Mouse (Mus musculus): ENCODE measurements around the gene Eif6.

The Eif6 gene

DNA sequence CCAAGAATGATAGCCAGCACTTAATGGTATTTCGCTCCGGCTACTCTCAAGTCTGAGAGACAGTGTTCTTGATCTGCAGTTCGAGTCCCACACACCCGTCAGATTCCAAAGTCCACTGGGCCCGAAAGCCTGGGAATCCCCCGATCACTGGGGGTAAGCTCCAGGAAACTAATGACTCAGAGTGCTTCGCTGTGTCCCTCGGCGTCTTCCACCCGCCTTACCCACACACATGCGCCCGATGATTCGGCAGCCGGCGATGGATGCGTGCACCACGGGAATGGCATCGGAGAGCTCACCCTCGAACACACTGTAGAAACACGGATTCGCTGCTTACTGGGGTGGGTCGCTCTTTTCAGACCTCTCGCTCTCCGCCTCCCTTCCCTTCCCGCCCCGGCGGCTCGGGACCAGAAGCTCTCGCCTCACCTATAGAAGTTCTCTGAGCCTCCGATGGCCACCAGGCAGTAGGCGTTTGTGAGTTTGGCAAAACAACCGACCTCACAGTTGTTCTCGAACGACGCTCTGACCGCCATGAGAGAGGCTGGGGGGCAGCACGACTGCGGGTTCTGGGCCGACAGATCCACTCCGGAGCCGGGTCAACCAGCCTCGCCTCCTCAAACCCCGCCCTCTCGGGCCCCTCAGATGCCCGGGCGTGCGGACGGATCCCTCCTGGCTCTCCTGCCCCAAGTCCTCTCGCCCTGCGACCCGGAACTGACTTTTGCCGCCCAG, 658 bp downstream of the Eif6 start:
- ATAC-seq (ENCODE audit: insufficient number of reproducible peaks, low FRiP score, low TSS enrichment) = no peak; the same call in 1 of the 2 replicates

DNA sequence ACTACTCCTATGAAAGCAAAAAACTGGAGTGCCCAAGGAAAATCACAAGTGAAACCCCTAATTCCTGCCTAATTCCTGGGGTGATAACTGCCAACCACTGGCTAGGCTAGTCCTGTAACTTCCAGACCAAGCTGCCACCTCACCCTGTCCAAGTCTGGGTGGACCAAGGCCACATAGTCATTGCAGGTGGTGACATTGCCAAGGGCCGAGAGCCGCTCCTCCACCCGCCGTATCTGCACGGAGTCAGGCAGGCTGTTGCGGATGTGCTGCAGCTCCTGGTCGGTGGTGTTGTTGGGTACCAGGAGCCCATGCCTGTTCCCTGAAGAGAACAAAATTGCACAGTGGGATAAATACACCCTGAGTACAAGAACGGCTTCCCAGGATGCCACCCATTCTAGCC, 3.0 kb downstream of the Eif6 start:
- no peak for ATAC-seq (ENCODE audit: insufficient number of reproducible peaks, low FRiP score, low TSS enrichment)

DNA sequence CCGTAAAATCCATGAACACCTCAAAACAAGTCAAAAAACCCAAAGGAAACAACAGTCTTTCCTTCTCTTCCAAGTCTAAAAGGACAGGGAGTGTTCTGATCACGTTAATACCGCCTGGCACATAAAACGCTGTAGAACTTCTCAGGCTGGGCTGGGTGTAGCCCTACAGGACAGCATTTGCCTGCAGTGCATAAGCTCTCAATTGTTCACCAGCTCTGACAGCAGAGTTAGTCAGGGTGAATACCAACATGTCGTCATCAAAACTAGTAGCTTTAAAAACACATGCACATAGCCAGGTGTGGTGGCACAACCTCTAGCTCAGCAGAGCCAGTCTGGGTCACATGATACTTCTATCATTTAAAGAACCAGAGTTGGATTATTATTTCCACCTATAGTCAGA, 5.9 kb downstream of the Eif6 start:
- ATAC-seq (ENCODE audit: insufficient number of reproducible peaks, low FRiP score, low TSS enrichment) = no peak

DNA sequence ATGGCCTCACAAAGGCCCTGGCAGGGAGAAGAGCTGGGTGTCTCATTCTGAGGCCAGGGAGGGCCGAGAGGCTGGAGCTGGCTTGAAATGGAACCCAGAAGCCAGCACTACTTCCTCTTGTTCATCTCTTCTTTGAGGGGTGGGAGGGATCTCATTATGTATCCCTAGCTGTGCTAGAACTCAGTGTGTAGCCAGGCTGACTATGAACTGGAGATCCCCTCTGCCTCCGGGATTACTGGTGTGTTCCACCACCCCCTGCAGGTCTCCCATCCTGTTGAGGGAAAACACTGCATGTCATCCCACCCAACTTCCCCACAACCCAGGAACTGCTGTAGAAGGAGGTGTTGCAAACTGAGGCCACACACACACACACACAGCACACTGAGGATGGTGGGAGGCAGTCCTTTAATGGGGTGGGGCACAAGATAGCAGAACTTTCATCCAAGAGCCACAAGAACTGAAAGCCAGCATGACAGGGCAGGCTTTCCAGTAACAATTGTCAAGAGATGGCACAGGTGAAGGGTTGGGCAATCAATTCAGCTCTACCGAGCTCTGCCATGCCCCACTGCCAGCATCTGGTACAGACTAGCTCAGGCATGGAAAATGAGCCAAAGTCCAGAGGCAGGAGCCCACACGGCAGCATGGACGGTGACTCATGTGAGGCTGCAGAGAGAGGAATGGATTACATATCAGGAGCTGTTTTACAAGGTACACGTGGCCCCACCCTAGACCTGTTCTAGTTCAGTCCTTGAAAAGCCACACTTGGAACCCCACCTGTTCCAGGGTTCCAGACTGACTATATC, 7.1 kb downstream of the Eif6 start:
- ATAC-seq (ENCODE audit: insufficient number of reproducible peaks, low FRiP score, low TSS enrichment) = peak; percentile 0; the same call in 1 of the 2 replicates

DNA sequence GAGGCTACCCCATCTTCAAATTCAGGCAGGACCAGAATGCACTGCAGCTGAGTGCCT, 7.5 kb downstream of the Eif6 start, which contains the start of gene BC029722:
TSS of gene BC029722 (minus strand) at position 35 of the 57 bp plus-strand sequence.
- ATAC-seq (ENCODE audit: insufficient number of reproducible peaks, low FRiP score, low TSS enrichment) = no peak

DNA sequence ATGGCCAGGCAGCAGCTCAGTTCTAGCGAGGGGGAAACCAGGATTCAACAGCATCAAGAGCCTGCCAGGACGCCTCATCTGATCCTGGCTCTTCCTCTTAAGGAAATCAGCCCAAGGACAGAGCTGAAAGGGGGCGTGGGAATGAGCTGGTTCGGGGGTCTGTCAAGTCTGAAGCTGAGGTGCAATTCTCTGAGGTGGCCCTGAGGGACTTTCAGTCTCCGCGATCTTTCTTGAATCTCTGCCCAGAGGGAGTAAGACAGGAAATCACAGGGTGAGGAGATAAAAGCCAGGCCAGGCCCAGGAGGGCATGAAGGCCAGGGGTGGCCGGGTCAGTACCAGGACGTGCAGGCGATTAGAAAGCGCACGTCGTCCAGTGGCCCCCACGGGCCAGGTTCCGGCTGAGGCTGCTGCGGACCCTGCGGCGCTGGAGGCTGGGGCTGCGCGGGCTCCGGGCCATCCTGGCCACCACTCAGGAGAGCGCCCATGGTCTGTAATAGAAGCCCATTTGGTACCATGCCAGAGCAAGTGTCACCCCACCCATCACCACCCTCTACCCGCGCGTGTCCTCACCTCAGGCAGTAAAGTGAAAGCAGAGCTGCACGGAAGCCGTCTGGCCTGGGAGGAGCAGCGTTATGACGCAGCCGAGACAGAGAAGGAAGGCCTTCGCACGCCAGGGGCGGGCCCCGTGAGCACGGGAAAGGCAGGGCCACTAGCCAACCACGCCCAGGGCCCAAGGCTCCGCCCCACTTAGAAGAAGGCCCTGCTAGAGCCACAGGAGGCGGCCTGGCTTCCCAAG, 7.9 kb downstream of the Eif6 start:
- ATAC-seq (ENCODE audit: insufficient number of reproducible peaks, low FRiP score, low TSS enrichment) = peak; percentile 75

DNA sequence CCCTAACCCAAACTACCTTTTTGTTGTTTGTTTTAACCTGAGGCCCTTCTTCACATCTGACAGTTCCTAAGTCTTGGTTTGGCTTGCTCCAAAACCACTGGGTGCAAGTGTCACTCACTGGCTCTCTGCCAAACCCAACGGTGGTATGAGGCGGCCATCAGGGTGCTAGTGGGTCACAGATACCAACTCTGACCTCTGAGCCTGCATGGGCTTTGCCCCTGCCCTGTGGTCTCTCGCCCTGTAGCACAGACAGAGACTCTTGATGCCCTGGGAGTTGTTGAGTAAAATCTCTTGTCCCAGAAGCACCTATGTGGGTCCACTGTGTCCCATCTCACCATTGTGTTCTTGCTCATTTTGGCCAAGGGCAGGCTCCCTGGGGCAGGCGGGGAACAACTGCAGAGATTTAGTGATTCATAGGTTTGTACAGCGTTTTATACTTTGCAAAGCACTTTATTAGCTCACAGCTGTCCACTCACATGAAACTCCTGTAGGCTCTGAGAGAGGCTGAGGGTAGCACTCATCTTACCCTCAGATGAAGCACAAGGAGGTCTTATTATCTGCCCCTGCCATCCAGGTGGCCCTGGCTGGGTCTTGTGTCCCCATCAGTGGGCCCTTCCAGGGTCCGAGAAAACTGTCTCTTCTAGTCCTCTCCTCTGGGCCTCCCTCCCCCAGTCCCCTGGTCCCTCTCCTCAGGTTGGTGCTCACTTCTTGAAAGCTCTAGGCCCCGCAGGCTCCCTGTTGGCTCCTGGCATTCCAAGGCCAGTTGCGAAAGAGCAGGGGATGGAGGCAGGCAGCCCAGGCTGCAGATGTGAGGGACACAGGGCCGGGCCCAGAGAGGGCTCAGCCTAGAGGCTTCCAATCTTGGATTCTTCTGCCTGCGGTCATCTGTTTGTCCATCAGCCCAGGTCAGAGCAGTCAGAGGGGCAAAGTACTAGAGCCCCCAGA, 9.2 kb downstream of the Eif6 start:
- no peak for ATAC-seq (ENCODE audit: insufficient number of reproducible peaks, low FRiP score, low TSS enrichment)

DNA sequence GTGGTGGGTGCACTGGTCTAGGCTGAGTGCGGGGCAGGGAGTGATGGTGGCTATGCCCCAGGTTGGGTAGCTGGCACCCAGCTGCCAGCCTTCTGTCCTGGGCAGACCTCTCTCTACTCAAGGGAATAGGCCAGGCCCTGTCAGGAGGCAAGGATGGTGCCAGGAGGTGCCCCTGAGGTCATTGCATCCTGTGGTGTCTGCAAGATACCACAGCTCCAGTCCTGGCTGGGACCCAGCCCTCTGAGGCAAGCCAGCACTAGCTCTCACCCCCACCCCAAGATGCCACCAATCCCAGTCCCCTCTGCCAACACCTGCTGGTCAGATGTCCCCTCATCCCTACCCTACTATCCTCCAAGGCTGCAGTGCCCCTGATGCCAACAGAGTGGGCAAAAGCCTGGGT, 10.5 kb downstream of the Eif6 start:
- ATAC-seq (ENCODE audit: insufficient number of reproducible peaks, low FRiP score, low TSS enrichment) = peak; percentile 0; the same call in 1 of the 2 replicates

DNA sequence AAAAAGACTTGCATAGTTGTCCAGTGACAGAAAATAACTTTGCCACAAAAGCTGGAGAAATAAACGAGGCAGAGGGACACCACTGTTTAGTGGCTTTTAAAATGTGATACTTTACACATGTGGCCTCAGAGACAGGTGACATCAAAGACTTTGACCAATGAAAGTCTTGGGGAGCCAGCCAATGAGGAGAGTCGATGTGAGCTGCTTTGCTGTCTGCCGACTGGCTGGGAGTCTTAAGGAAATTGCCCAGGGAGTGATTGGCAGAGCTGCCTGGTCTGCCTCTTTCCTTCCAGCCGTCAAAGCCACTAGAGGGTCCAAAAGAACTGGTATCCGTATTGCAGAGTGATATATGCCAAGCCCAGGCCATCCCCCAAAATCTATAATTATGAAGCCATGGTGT, 11.9 kb downstream of the Eif6 start:
- ATAC-seq (ENCODE audit: insufficient number of reproducible peaks, low FRiP score, low TSS enrichment) = no peak

DNA sequence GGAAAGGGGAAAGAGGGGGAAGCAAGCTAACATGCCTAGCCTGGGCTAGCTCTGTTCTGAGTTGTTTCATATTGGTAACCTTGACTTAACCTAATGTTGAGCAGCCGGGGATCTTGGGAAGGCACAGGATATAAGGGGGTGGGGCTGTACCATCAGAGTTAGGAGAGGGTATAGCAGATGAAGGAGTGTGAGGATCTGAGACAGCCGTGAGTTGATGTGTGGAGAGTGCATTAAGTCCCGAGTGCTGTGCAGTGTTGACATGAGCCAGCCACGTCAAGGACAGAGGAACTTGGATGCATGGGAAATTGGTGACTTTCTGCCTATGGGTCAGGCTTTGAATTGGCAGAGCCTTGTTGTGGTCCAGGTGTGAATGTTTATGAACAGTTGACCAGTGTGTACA, 14.1 kb downstream of the Eif6 start:
- ATAC-seq (ENCODE audit: insufficient number of reproducible peaks, low FRiP score, low TSS enrichment) = no peak

DNA sequence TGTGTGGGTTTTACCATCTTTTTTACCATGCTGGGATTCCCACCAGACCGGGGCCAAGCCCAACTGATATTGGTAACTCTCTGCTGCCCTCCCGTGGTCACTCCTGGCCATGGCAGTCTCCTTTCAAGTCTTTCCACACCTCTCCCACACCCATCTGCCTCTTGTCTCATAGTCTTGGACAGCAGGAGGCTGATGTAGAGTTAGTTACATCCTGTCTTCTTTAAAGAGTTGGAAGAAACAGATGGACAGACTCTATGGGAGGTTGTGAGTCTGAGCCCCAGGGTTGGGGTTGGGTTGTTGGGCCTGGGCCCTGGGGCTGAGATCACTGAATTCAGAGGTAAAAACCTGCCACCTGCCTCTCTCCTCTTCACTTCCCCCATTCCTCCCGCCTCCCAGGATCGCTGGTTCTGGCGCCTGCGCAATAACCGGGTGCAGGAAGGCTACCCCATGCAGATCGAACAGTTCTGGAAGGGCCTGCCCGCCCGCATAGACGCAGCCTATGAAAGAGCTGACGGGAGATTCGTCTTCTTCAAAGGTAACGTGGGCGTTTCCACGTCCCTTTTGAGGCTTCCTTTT, 14.8 kb downstream of the Eif6 start:
- peak; percentile 57 for ATAC-seq (ENCODE audit: insufficient number of reproducible peaks, low FRiP score, low TSS enrichment)

DNA sequence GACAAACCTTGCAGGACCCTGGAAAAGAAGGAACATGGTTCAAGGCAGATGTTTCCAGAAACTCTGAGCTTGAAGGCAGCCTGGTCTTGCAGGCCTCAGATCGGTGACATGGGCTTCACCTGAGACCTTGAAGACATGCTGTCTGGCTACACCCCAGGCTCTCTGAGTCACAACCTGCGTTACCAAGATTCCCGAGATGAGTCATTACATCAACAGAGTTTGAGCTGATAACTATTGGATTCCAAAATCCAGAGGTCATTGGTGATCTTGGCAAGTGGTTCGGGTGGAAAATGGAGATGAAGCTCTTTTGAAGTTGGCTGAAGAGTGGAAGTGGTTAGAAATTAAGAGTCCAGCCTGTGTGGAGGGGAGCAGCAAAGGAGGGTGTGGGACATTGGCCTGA, 17.1 kb downstream of the Eif6 start:
- ATAC-seq (ENCODE audit: insufficient number of reproducible peaks, low FRiP score, low TSS enrichment) = no peak

DNA sequence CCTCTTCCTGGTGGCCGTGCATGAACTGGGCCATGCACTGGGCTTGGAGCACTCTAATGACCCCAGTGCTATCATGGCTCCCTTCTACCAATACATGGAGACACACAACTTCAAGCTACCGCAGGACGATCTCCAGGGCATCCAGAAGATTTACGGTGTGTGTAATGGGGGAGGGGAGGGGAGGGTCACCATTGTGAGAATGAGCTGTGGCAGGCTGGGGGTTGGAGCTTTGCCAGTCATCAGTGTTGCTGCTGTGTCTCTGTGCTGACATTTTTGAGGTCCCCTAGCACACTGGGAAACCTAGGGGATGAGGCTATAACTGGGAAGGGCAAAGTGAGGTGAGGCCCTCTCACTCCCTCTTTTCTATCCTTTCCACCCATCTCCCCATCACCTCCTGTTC, 19.3 kb downstream of the Eif6 start:
- ATAC-seq (ENCODE audit: insufficient number of reproducible peaks, low FRiP score, low TSS enrichment) = no peak

DNA sequence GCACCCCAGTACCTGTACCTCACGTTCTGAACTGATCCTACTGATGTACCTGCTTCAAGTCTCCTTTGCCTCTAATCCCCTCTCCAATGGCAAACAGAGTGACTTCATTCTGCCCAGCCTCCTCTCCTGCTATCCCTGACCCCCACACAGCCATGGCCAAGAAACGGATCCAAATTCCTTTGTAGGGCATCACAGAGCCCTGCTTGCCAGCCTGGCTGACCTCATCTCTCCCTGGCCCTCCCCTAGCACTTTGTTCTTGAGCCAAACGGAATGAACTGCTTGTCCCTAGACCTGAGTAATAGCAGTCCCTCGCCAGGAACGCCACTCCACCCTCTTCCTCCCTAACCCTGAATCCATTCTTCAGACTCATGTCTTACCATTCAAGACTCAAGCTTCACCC, 20.2 kb downstream of the Eif6 start:
- peak; percentile 74 for ATAC-seq (ENCODE audit: insufficient number of reproducible peaks, low FRiP score, low TSS enrichment)

DNA sequence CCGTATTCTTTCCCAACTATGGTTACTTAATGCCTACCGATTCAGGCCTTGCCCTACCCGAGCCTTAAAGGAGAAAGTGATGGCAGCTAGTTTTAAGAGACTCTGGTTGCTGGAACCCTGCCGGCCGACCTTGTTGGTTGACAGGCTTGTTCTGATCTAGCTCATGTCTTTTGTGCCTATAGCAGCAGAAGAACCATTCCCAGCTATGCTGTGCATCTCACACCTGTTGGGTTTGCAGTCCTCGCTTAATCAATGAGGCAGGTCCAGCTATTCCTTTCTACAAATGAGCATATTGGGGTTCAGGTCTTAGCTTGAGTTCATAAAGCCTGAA, 20.8 kb downstream of the Eif6 start:
- ATAC-seq (ENCODE audit: insufficient number of reproducible peaks, low FRiP score, low TSS enrichment) = no peak

DNA sequence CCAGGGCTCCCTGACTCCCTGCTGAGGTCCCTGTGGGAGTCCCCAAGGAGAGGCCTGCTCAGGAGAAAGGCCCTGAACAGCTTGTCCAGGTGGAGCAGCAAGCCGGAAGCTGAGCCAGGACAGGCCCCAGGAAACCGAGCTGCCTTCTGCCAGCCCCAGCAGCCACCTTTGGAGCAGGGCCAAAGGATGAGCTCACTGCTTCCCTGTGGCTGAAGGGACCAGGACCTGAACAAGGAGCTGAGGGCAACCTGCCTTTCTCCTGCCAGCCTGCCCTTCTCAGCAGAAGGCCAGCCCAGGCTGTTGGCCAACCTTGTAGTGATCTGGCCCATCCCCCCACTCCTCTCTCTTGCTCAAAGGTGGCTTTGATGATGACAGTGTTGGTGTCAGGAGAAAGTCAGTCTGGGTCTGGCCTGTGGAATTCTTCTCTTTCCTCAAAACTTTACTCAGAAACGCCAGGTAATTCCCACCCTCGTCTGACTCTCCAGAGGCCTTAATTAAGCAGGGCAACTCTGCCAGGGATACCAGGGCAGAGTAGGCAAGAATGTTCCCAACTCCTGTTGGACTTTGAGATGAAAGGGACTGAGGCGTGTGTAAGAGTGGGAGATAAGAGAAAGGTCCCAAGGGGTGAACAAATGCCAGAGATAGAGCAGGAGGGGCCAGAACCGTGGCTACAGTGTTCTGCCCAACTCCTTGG, 21.3 kb downstream of the Eif6 start:
- ATAC-seq (ENCODE audit: insufficient number of reproducible peaks, low FRiP score, low TSS enrichment) = peak; percentile 82

DNA sequence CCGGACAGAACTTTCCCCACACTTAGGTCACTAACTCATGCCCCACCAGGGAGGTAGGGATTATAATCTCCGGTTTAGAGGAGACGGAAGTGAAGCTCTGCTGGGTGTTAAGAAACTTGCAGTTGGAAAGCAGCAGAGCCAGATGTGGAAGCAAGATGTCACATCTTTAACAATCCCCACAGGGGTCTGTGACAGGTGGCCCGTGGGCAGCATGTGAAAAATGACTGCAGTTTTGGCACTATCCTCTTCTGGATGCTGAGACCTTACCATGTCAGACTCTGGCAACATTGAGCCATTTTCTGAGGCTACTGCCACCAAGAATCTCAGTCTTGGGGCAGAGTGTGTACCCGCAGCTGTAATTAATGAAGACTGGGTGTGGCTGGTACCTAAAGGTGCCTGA, 22.7 kb downstream of the Eif6 start:
- no peak for ATAC-seq (ENCODE audit: insufficient number of reproducible peaks, low FRiP score, low TSS enrichment)

DNA sequence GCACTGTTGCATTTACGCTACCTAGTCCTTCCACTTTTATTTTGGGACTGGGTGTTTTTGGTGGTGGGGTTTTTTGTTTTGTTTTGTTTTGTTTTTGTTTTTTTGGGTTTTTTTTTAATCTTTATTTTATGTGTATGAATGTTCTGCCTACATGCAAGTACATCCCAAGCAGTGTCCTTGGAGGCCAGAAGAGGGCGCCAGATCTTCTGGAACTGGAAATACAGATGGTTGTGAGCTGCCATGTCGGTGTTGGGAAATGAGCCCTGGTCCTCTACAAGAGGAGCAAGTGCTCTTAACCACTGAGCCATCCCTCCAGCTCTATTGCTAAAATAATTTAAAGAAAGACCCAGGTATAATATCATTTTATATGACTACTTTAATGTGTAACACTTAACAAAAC, 24.0 kb downstream of the Eif6 start:
- ATAC-seq (ENCODE audit: insufficient number of reproducible peaks, low FRiP score, low TSS enrichment) = no peak

DNA sequence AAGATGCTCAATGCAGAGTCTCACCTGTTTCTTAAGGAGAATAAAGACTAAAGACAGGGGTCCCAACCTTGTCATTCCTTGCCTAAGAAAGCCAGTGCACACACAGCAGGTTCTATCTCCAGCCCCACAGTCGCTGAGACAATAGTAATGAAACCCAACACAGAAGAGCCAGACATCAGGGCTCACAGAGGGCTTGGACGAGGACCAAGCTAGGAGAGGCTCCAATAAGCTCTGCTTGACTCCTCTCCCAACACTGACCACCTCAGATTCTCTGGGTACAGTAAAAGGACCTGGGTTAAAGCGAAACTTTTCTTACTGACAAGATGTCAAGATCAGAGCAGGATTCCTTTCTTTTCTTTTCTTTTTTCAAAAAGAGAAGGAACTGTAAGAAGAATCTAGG, 28.1 kb downstream of the Eif6 start:
- ATAC-seq (ENCODE audit: insufficient number of reproducible peaks, low FRiP score, low TSS enrichment) = no peak

All from cerebellum, adult (tissue).